Mouse (Mus musculus) limb, embryonic 13.5 days (tissue): ENCODE data around the gene Lgr5. TPM values are rescaled to one million over a fixed set of nuclear protein-coding genes. Genes with fewer than 3 reads are reported as not detected.

Source experiments
- ATAC-seq: fragments of 200-750 bp; cut with Nextera tagmentation; 2 replicates; pipeline ENCODE4 v1.8.0; 2017; ENCODE audit warnings: low read depth, moderate number of reproducible peaks, moderate TSS enrichment; ENCODE audit not compliant: low FRiP score
- H3K27ac ChIP-seq: fragments of 300-500 bp; sonication (generic); 2 replicates; pipeline ENCODE4 v1.5.1; 2015; ENCODE audit warnings: inconsistent platforms, mild to moderate bottlenecking, moderate library complexity
- H3K27me3 ChIP-seq: fragments of 300-500 bp; sonication (generic); 2 replicates; pipeline ENCODE4 v1.6.1; 2015; ENCODE audit warnings: mild to moderate bottlenecking, inconsistent platforms
- H3K36me3 ChIP-seq: fragments of 300-500 bp; sonication (generic); 2 replicates; pipeline ENCODE4 v1.6.1; 2015; ENCODE audit warnings: inconsistent platforms, mild to moderate bottlenecking, moderate library complexity
- H3K4me1 ChIP-seq: fragments of 300-500 bp; sonication (generic); 2 replicates; pipeline ENCODE4 v1.6.1; 2015; ENCODE audit warnings: inconsistent platforms
- H3K4me2 ChIP-seq: fragments of 300-500 bp; sonication (generic); replicated peaks from 2 replicates; pipeline ENCODE4 v1.6.1; 2015; ENCODE audit warnings: inconsistent platforms, mild to moderate bottlenecking, moderate library complexity
- H3K4me3 ChIP-seq: fragments of 300-500 bp; sonication (generic); 2 replicates; pipeline ENCODE4 v1.5.1; 2015; ENCODE audit warnings: moderate library complexity, mild to moderate bottlenecking, inconsistent platforms
- H3K9ac ChIP-seq: fragments of 300-500 bp; sonication (generic); 2 replicates; pipeline ENCODE4 v1.6.1; 2015; ENCODE audit warnings: mild to moderate bottlenecking, inconsistent platforms
- H3K9me3 ChIP-seq: fragments of 300-500 bp; sonication (generic); 2 replicates; pipeline ENCODE4 v1.6.1; 2016; ENCODE audit warnings: inconsistent platforms
- WGBS: fragments of 180-500 bp; shearing (Covaris S2); methylation state at CpG from one replicate; pipeline ENCODE4 v1.1.7; 2015; 5-methylcytosine and 5-hydroxymethylcytosine counted together
- polyA plus RNA-seq: library from polyadenylated mRNA; unstranded; fragments of >200 nt; fragmentation: Nextera tagmentation; extraction: Ambion mirVana; gene quantifications from 2 replicates; pipeline ENCODE4 v1.2.1, GENCODE M21; 2015

The Lgr5 gene
- polyA plus RNA-seq, 1 experiment from 2014 or later: 10.1 TPM

DNA sequence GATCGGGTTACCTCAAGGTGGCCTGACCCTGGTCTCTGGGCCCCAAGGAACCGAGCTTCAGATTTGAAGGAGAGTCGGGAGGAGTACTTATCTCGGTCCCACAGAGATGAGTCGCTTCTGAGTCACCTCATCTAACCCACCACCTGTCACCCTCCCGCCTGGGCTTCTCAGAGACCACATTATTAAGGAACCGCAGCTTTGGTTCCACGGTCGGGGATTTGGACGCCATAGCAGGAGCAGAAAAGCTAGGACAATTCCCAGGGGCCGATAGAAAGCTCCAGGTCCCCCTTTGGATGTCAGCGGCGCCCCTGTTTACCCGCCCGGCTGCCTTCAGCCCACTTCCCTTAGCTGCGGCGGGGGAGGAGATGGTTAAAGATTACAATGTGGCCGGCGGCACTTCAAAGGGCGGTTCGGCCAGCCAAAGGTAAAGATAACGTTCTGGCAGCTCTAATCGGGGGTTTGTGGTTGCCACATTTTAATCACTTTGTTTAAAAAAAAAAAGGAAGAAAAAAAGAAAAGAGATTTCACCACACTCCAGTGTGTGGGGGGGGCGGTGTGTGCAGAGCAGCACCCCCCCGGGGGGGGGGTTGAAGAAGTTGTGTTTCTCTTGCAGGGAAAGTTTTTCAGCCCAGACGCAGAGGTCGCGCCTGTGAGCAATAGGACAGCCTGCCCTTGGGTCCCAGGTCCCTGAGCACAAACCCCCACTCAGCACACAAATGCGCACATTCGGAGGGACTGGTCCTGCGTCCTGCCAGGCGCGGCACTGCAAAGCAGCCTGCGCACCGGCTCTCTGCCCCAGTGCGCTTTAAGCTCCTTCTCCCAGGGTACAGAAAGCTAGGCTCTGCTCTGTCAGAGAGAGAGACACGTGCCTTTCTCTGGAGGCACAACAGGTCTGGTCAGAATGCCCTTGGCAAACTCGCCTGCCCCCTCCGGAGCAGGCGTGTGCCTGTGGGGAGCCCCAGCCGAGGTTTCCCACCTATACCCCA is 1.0 kb downstream of the Lgr5 start:
- Histone ChIP-seq H3K9me3 (no peaks in the 10 kb centered on the region), H3K27me3 (peaks cover 68% of the 10 kb centered on the region), H3K4me1 (peaks cover 34% of the 10 kb centered on the region), H3K36me3 (no peaks in the 10 kb centered on the region), H3K4me3 (peak overlapping the region; percentile 59), H3K4me2 (peak overlapping the region; percentile 97), H3K9ac (peak overlapping the region; percentile 59), H3K27ac (no peak overlapping the region)
- under 1% methylated on average over 41 of the region's 41 CpGs for WGBS
- peak; percentile 64 for ATAC-seq

DNA sequence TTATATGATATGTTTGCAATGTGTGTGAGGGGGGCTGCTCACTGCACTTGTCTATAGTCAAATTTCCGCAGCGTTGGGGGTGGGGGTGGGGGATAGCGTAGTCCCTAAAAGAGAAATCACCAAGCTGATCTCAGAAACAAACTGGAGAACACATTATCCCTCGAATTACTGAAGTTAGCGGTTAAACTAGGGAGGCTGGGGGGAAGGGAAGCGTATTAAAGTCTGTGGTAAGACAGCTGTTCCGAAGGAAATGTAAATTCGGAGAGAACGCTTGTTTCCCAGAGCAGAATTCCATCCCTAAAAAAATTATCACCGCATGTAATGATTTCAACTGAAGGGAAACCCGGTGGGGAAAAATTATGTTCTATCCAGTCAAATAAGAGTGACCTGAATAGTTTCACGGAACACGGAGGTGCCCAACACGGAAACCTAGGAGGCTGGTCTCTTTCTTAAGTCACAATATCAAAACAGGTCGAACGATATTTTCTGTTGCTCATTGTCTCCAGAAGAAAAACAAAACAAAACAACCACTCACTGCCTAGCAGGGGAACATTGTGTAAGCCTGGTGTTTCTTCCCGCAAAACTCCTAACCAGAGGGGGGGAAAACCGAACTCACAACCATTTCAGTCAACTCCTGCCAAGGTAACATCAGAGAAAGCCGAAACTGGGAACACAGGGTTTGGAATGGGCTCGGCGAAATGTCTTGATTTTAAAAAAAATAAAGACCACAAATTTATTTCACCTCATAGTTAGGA is 1.9 kb downstream of the Lgr5 start:
- H3K27ac ChIP-seq: no peak overlapping the region
- H3K27me3 ChIP-seq: peaks cover 72% of the 10 kb centered on the region
- H3K4me1 ChIP-seq: peaks cover 34% of the 10 kb centered on the region
- no peaks in the 10 kb centered on the region for H3K9me3 ChIP-seq
- peak overlapping the region; percentile 97 for H3K4me2 ChIP-seq
- H3K9ac ChIP-seq: no peak overlapping the region
- ATAC-seq: no peak
- peak overlapping the region; percentile 59 for H3K4me3 ChIP-seq
- WGBS: 1% methylated on average over 21 of the region's 21 CpGs
- H3K36me3 ChIP-seq: no peaks in the 10 kb centered on the region

DNA sequence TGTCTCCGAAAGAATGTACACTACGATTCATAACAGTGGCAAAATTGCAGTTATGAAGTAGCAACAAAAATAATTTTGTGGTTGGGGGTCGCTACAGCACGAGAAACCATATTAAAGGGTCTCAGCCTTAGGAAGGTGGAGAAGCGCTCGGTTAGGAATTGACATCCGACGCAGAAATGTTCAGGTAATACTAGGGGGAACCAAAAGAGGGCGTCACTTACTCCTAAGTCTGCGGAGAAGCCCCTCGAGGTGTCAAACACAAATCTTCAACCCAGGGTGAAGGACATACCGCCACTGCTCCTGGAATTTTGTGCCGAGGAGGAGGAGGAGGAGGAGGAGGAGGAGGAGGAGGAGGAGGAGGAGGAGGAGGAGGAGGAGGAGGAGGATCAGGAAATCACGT is 2.9 kb downstream of the Lgr5 start:
- 24% methylated on average over 12 of the region's 14 CpGs for WGBS
- Histone ChIP-seq H3K36me3 (no peaks in the 10 kb centered on the region), H3K4me1 (peaks cover 35% of the 10 kb centered on the region), H3K9me3 (no peaks in the 10 kb centered on the region), H3K4me2 (peak overlapping the region; percentile 97), H3K4me3 (peak overlapping the region; percentile 59), H3K27me3 (peaks cover 73% of the 10 kb centered on the region), H3K9ac (no peak overlapping the region), H3K27ac (no peak overlapping the region)
- no peak for ATAC-seq

DNA sequence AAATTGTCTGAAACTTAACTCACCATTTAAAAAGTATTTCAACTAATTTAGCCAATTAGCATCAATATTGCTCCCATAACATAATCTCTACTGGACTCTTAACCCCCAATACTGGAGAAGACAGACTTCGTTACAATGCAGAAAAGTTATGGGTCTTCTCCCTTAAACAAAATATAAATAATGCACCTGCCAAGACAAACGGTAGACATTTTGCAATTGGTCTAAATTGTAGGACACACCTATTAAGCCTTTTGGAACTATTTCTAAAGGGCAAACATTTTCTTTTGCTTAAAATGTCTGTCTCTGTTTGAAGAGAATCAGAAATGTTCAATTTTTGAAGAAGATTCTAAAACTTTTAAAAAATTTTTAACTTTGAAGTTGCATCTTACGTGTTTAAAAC is 4.5 kb downstream of the Lgr5 start:
- no peak overlapping the region for H3K9ac ChIP-seq
- H3K9me3 ChIP-seq: no peaks in the 10 kb centered on the region
- H3K27me3 ChIP-seq: peaks cover 57% of the 10 kb centered on the region
- no peak overlapping the region for H3K27ac ChIP-seq
- 83% methylated on average over 3 of the region's 3 CpGs for WGBS
- H3K4me3 ChIP-seq: no peak overlapping the region
- no peak overlapping the region for H3K4me2 ChIP-seq
- peaks cover 36% of the 10 kb centered on the region for H3K4me1 ChIP-seq
- ATAC-seq: no peak
- H3K36me3 ChIP-seq: no peaks in the 10 kb centered on the region

DNA sequence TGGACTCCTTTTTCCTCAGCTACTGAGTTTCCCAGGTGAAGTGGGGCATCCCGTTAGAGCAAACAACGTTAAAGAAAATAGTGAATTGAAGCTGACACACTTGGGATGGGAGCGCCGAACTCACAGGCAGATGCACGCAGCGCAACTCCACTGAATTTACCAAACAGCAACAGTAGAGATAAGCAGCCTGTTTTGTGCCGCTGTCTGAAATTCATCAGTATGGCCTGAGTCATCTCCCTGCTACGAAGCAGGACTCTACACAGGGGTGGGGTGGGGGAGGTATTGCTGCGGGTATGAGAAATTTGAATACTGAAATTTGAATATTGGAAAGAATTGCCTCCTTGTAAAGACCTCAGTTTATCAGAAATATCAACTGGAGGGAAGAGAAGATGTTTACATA is 5.6 kb downstream of the Lgr5 start:
- Histone ChIP-seq H3K9ac (no peak overlapping the region), H3K9me3 (no peaks in the 10 kb centered on the region), H3K4me1 (peaks cover 25% of the 10 kb centered on the region), H3K4me2 (no peak overlapping the region), H3K27me3 (peaks cover 46% of the 10 kb centered on the region), H3K4me3 (no peak overlapping the region), H3K27ac (no peak overlapping the region), H3K36me3 (no peaks in the 10 kb centered on the region)
- ATAC-seq: no peak
- WGBS: 89% methylated on average over 9 of the region's 9 CpGs

DNA sequence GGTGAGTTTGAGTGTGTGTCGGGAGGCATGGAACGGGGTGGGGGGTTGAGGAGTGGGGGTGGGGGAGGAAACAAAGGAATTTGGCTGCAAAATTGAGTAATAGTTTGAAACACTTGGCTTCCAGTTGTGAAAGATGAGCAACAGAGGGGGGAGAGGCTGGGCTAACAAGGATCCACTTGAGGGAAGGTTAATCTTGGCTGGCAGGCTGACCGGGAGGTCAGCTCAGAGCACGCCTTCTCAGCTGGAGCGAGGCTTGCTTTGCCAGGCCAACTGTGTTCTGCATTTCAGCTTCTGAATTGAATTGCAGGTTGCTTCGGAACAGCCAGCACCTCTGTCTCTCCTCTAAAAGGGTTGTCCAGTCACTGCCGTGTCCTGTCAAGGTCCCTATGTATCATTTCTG is 8.1 kb downstream of the Lgr5 start:
- Histone ChIP-seq H3K27ac (no peak overlapping the region), H3K4me3 (no peak overlapping the region), H3K4me1 (peaks cover 5% of the 10 kb centered on the region), H3K9ac (no peak overlapping the region), H3K36me3 (no peaks in the 10 kb centered on the region), H3K4me2 (0 out of 2 replicates have a peak overlapping the region, but pooled peaks have one; percentile 4), H3K9me3 (no peaks in the 10 kb centered on the region), H3K27me3 (peaks cover 25% of the 10 kb centered on the region)
- ATAC-seq: no peak
- WGBS: 36% methylated on average over 7 of the region's 7 CpGs

DNA sequence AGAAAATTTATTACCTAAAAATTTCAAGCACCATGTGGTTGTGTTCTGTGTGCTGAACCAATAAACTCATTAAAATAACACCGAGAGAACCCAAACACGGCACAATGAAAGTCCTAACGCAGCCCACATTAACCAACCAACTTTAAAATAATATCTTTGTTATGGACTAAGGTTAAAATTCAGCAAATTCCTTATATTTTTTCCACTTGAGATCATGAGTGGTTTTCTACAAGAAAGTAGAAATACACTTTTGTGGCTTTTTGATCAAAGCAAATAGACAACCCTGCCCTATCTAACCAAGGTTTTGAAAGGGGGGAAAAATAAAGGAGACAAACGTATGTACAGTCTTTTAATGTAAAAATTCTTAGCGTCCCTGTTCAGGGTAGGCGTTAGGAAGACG is 8.5 kb downstream of the Lgr5 start:
- H3K27me3 ChIP-seq: peaks cover 24% of the 10 kb centered on the region
- H3K9ac ChIP-seq: no peak overlapping the region
- H3K9me3 ChIP-seq: no peaks in the 10 kb centered on the region
- H3K4me2 ChIP-seq: no peak overlapping the region
- ATAC-seq: no peak
- peaks cover 5% of the 10 kb centered on the region for H3K4me1 ChIP-seq
- 50% methylated on average over 7 of the region's 7 CpGs for WGBS
- no peaks in the 10 kb centered on the region for H3K36me3 ChIP-seq
- no peak overlapping the region for H3K27ac ChIP-seq
- no peak overlapping the region for H3K4me3 ChIP-seq

DNA sequence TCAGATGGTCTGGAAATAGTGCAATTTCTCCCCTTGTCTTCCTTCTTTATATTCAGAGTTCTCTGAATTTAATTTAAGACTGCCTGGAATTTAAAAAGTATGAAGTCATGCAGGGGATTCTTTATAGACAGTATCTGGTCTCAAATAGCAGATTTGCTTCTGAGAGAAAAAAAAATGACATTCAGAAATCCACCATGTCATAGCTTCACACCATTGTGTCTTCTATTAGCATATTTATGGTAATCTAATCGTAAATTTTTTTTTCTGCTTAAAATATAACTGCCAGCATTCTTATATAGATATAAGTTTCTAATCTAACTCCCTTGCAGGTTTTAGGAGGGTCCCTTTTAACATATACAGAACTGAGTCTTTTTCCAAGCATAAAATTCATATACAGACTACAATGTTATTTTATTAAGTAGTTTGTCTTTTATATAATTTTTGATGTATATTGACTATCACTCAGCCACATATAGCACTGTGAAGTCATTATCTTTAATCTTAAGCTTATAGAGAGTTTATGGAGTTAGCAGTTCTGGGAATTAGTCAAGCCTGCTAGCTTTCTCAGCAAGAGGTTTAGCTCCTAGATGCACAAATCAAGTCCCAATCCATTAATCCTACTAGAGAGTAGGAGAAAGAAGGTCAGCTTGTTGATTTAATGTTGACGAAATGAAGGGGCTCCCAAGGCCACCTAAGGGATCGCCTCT is 15.7 kb downstream of the Lgr5 start:
- H3K4me1 ChIP-seq: no peaks in the 10 kb centered on the region
- H3K36me3 ChIP-seq: no peaks in the 10 kb centered on the region
- H3K27me3 ChIP-seq: peaks cover 5% of the 10 kb centered on the region
- ATAC-seq: no peak
- WGBS: 59% methylated on average over 3 of the region's 3 CpGs
- no peaks in the 10 kb centered on the region; the same call in 1 of the 2 replicates for H3K9me3 ChIP-seq
- no peak overlapping the region for H3K9ac ChIP-seq
- H3K27ac ChIP-seq: no peak overlapping the region
- no peak overlapping the region for H3K4me3 ChIP-seq
- no peak overlapping the region for H3K4me2 ChIP-seq

DNA sequence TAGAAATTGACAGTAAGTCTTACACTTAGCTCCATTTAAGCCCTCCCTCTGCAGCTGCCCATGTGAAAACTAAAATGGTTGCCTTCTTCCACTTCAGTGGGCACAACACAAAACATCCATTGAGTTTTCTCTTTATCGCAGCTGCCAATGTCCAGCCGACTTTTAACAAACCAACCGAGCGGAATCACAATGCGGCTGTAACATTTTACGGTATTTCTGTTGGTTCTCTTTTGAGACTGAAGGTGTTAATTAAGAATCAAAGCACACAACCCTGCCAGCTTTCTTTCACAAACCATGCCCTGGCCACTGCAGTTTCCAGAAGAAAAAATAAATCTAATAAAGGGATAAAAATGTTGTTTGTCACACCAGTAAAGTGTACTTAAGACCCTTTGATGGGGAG is 16.3 kb downstream of the Lgr5 start:
- no peak overlapping the region for H3K9ac ChIP-seq
- H3K27ac ChIP-seq: no peak overlapping the region
- H3K27me3 ChIP-seq: peaks cover 5% of the 10 kb centered on the region
- no peaks in the 10 kb centered on the region; the same call in 1 of the 2 replicates for H3K9me3 ChIP-seq
- H3K36me3 ChIP-seq: no peaks in the 10 kb centered on the region
- 31% methylated on average over 6 of the region's 6 CpGs for WGBS
- ATAC-seq: no peak
- H3K4me2 ChIP-seq: no peak overlapping the region
- no peaks in the 10 kb centered on the region for H3K4me1 ChIP-seq
- no peak overlapping the region for H3K4me3 ChIP-seq

DNA sequence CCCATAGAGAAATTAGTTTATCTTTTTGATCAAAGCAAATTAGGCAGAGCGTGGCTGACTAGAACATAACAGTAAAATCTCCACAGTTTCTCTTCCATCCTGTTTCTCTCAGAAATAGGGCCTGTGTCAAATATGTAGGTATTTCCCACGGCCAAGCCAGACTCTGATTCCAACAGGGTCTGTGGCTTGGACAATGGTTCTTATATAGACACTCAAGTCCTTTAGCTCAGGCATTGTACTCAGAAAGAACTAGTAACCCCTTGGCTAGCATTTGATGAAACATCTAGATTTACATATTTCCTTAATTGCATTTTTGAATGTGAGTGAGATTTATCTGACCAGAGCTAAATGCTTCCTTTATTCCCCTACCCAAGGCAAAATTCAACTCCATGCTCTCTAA is 17.0 kb downstream of the Lgr5 start:
- Histone ChIP-seq H3K4me2 (no peak overlapping the region), H3K4me3 (no peak overlapping the region), H3K27me3 (peaks cover 5% of the 10 kb centered on the region), H3K4me1 (no peaks in the 10 kb centered on the region), H3K27ac (no peak overlapping the region), H3K9ac (no peak overlapping the region), H3K36me3 (no peaks in the 10 kb centered on the region), H3K9me3 (no peaks in the 10 kb centered on the region; the same call in 1 of the 2 replicates)
- 80% methylated on average over 2 of the region's 2 CpGs for WGBS
- no peak for ATAC-seq

DNA sequence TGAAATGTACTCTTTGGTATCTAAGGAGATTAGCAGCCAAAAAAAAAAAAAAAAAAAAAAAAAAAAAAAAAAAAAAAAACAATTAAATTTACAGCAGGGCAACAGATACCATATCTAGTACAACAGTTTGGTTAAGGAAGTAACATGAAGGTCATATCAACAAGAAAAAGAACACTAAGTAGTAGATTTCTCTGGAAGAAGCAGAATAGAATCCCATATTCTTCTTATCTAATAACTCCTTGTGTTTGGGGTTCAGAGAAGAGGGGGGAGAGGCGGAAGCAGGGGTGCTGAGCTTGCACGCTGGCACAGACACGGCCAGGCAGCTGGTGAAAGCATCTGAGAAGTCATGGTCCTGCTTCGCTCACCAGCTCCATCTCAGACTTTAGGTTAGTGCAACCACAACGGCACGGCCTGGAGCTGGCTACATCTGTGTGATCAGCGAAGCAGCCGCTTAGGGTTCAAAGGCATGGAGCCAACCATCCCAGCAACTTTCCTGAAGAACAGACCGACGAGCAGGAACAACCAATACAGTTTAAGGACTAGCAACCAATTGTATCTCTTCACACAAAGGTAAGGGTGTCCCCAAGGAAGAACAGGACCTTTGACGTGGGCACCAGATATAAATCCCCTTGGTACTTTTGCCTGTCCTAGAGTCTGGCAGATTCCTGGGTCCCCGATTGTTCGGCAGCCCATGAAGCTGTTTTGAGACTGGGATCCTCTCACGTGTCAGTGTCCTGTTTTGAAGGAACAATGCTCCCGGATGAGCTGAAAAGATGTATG is 17.7 kb downstream of the Lgr5 start, which contains the start of gene A930009A15Rik:
TSS of gene A930009A15Rik (plus strand) at position 275 of the 780 bp plus-strand sequence.
- H3K9ac ChIP-seq: no peak within 1 kb of the TSS
- no peaks in the 10 kb centered on the region; the same call in 1 of the 2 replicates for H3K9me3 ChIP-seq
- H3K4me3 ChIP-seq: no peak within 1 kb of the TSS
- no peak for ATAC-seq
- 89% methylated on average over 15 of the region's 15 CpGs for WGBS
- peaks cover 5% of the 10 kb centered on the region for H3K27me3 ChIP-seq
- no peaks in the 10 kb centered on the region for H3K36me3 ChIP-seq
- no peak within 1 kb of the TSS for H3K4me2 ChIP-seq
- no peak within 1 kb of the TSS for H3K27ac ChIP-seq
- no peaks in the 10 kb centered on the region for H3K4me1 ChIP-seq
